Mouse (Mus musculus): ENCODE data around the gene Cep170. TPM values are rescaled to one million over a fixed set of nuclear protein-coding genes. Genes with fewer than 3 reads are reported as not detected.

The Cep170 gene
- polyA plus RNA-seq (2015; fragmentation: Nextera tagmentation; extraction: Ambion mirVana), result 12.4 and 12.6 TPM in 2 replicates

GRCm38 (mm10) chr1:176814036-176814420 lies at the start of gene Cep170:
Gene Cep170, minus strand, starts transcription at chr1:176814067.

DNA sequence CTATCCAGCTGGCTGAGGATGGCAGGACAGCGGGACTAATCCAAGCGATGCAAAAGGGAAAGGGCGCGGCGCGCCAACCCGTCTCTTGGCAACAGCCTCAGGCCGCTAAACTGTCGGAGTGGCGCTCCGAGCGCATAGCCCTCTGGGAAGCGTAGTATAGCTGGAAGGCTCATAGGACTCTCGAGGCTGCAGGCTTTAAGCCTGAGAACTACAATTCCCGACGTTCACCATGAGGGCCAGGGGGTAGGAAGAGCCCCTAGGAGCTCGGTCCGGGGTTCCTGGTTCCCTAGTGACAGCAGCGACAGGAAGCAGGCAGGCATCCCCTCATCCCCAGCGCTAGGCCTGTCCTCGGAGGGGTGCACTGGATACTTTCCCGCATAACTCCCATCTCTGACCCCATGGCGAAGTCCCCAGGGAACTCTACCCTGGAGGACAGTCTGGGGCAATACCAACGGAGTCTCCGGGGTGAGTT lies 760 bp upstream of the Cep170 start, which contains the start of gene Sdccag8:
Gene Sdccag8, plus strand, starts transcription at position 70 of the 472 bp plus-strand sequence.

MicroRNAs within 50 kb of the gene (microRNA counts, 519-probe panel; counts per million panel counts)
- microRNA mmu-miR-350, result 4,771 counts per million, percentile 86 among the panel's probes with 10 or more counts

Small RNA genes within 50 kb of the gene (microRNA-seq; reads per million reads assigned to microRNA genes)
- gene Mir350, result 202 to 289 reads per million in 2 experiments

Other genes starting within 250 kb of the Cep170 start
- 11.1 and 12.6 TPM in 2 replicates for gene Sdccag8, start 593 bp upstream of the Cep170 start, polyA plus RNA-seq (2015; fragmentation: Nextera tagmentation; extraction: Ambion mirVana)